Mouse (Mus musculus): ENCODE results near the gene Nkx2-5. TPM values are rescaled to one million over a fixed set of nuclear protein-coding genes. Genes with fewer than 3 reads are reported as not detected.

The Nkx2-5 gene
- total RNA-seq, 2 experiments from 2014 or later, result not detected

GRCm38 (mm10) chr17:26852262-26852661, 7.5 kb upstream of the Nkx2-5 start:
- no peak for DNase-seq (ENCODE audit: low spot score in 2 of 2)
- intact Hi-C loops (cut with DNase I), result no loop called here

- intact Hi-C loops (cut with DNase I), result no loop called here
Measured at GRCm38 (mm10) chr17:26851136-26851460, 6.3 kb upstream of the Nkx2-5 start.

GRCm38 (mm10) chr17:26850358-26851135, 5.7 kb upstream of the Nkx2-5 start:
- intact Hi-C loops (cut with DNase I), result no loop called here
- no peak for DNase-seq (ENCODE audit: low spot score in 2 of 2)

More at GRCm38 (mm10) chr17:26851136-26851460, 6.3 kb upstream of the Nkx2-5 start:
- DNase-seq (ENCODE audit: low spot score in 2 of 2), result no peak

GRCm38 (mm10) chr17:26849746-26850357, 5.0 kb upstream of the Nkx2-5 start:
- intact Hi-C loops (cut with DNase I), result no loop called here
- DNase-seq (ENCODE audit: low spot score in 2 of 2), result no peak

- DNase-seq (ENCODE audit: low spot score in 2 of 2), result no peak
- intact Hi-C loops (cut with DNase I), result no loop called here
Measured at GRCm38 (mm10) chr17:26849106-26849745, 4.4 kb upstream of the Nkx2-5 start.

- DNase-seq (ENCODE audit: low spot score in 2 of 2), result no peak
- intact Hi-C loops (cut with DNase I), result no loop called here
Measured at GRCm38 (mm10) chr17:26848236-26848635, 3.4 kb upstream of the Nkx2-5 start.

GRCm38 (mm10) chr17:26847801-26848200, 3.0 kb upstream of the Nkx2-5 start:
- intact Hi-C loops (cut with DNase I), result no loop called here
- DNase-seq (ENCODE audit: low spot score in 2 of 2), result no peak

GRCm38 (mm10) chr17:26846411-26846810, 1.6 kb upstream of the Nkx2-5 start:
- intact Hi-C loops (cut with DNase I), result no loop called here
- no peak for DNase-seq (ENCODE audit: low spot score in 2 of 2)

GRCm38 (mm10) chr17:26845149-26846050, 591 bp upstream of the Nkx2-5 start:
- no peak for DNase-seq (ENCODE audit: low spot score in 2 of 2)
- intact Hi-C loops (cut with DNase I), result no loop called here

GRCm38 (mm10) chr17:26844371-26844851, 398 bp downstream of the Nkx2-5 start:
- intact Hi-C loops (cut with DNase I), result no loop called here
- no peak for DNase-seq (ENCODE audit: low spot score in 2 of 2)

GRCm38 (mm10) chr17:26843696-26844236, 1.0 kb downstream of the Nkx2-5 start:
- no peak for DNase-seq (ENCODE audit: low spot score in 2 of 2)
- intact Hi-C loops (cut with DNase I), result no loop called here

- intact Hi-C loops (cut with DNase I), result no loop called here
- DNase-seq (ENCODE audit: low spot score in 2 of 2), result no peak
Measured at GRCm38 (mm10) chr17:26843229-26843567, 1.6 kb downstream of the Nkx2-5 start.

- intact Hi-C loops (cut with DNase I), result no loop called here
- no peak for DNase-seq (ENCODE audit: low spot score in 2 of 2)
Measured at GRCm38 (mm10) chr17:26842431-26843228, 2.2 kb downstream of the Nkx2-5 start.

GRCm38 (mm10) chr17:26841981-26842380, 2.8 kb downstream of the Nkx2-5 start:
- intact Hi-C loops (cut with DNase I), result no loop called here
- no peak for DNase-seq (ENCODE audit: low spot score in 2 of 2)

GRCm38 (mm10) chr17:26840922-26841731, 3.7 kb downstream of the Nkx2-5 start:
- intact Hi-C loops (cut with DNase I), result no loop called here
- DNase-seq (ENCODE audit: low spot score in 2 of 2), result no peak

GRCm38 (mm10) chr17:26840439-26840780, 4.4 kb downstream of the Nkx2-5 start:
- intact Hi-C loops (cut with DNase I), result no loop called here
- DNase-seq (ENCODE audit: low spot score in 2 of 2), result no peak

- DNase-seq (ENCODE audit: low spot score in 2 of 2), result no peak
- intact Hi-C loops (cut with DNase I), result no loop called here
Measured at GRCm38 (mm10) chr17:26839718-26840438, 4.9 kb downstream of the Nkx2-5 start.
